Comparison of ENCODE assay signal across 9 mouse cellular contexts in the genomic region with DNA sequence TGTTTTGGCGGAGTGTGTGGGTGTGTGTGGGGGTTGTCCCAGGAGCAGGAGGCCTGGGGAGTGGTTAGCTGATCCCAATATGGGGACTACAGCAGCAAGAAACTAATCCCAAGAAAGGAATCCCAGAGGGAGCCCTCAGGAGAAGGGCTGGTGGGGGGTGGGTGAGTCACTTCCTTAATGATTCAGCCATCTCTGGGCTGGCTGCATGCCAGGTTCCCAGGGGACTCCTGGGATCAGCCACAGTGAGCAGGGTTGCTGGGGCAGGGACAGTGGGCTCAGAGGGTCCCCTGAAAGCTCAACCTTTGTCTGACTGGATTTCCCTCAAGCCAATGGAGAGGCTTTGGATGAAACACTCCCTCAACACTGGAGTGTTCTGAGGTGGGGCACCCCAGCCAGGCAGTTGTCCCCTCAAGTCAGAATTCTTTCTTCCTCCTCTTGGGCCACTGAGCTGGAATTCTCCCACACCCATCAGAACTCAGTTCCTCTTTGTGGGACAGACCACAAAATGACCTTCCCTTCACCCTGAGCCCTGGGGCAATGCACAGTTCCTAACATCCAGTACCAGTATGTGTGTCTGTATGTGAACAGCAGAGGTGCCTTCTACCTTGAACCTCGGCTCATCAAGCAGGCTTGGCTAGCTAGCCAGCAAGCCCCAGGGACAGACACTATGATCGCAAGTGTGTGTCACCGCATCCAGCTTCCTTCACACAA. TPM values are rescaled to one million over a fixed set of nuclear protein-coding genes. Genes with fewer than 3 reads are reported as not detected.
DNase-seq lines count a peak whose midpoint lies in the region; ATAC-seq and TF ChIP-seq lines count a peak whose summit lies in the region.
"Had no signal": no experiment of that assay in that cellular context is flagged by ENCODE, and none has a peak within 500 bp of the region (broad histone marks: within the 10 kb centered on the region; RNA-seq: fewer than 3 reads in every experiment).

No protein-coding gene starts in this region.

- H3K4me1 ChIP-seq in embryonic facial prominence, embryonic 14.5 days (ENCODE audit: control insufficient read depth, insufficient read depth, low read length) = peaks cover 26% of the 10 kb centered on the region
- peaks cover 50% of the 10 kb centered on the region for H3K4me1 ChIP-seq in liver, postnatal 0 days (ENCODE audit: insufficient read depth)
- peaks cover 32% of the 10 kb centered on the region for H3K4me1 ChIP-seq in stomach, embryonic 15.5 days
- peaks cover 11% of the 10 kb centered on the region for H3K4me1 ChIP-seq in forebrain, embryonic 15.5 days

- no peaks in the 10 kb centered on the region for H3K9me3 ChIP-seq in embryonic facial prominence, embryonic 14.5 days (ENCODE audit: control insufficient read depth, low read length)
- no peaks in the 10 kb centered on the region for H3K9me3 ChIP-seq in liver, postnatal 0 days (ENCODE audit: low read length)
- H3K9me3 ChIP-seq in stomach, embryonic 15.5 days = no peaks in the 10 kb centered on the region
- no peaks in the 10 kb centered on the region for H3K9me3 ChIP-seq in forebrain, embryonic 15.5 days

- no peak overlapping the region for H3K4me3 ChIP-seq in embryonic facial prominence, embryonic 14.5 days (ENCODE audit: low read depth, low read length)
- H3K4me3 ChIP-seq in liver, postnatal 0 days (ENCODE audit: low read depth, low read length) = peak overlapping the region; percentile 60
- no peak overlapping the region for H3K4me3 ChIP-seq in stomach, embryonic 15.5 days (replicated peaks)
- H3K4me3 ChIP-seq in forebrain, embryonic 15.5 days = no peak overlapping the region
- H3K4me3 ChIP-seq: erythroblast, embryonic 14.5 days had no signal

- peak overlapping the region; percentile 11; the same call in 1 of the 2 replicates for H3K9ac ChIP-seq in embryonic facial prominence, embryonic 14.5 days (ENCODE audit: low read depth, low read length)
- H3K9ac ChIP-seq in liver, postnatal 0 days (replicated peaks) = peak overlapping the region; percentile 44; the same call in 1 of the 2 replicates
- H3K9ac ChIP-seq in stomach, embryonic 15.5 days = no peak overlapping the region
- no peak overlapping the region for H3K9ac ChIP-seq in forebrain, embryonic 15.5 days (replicated peaks)

- ATAC-seq in embryonic facial prominence, embryonic 14.5 days (ENCODE audit: low read depth) = no peak; the same call in 1 of the 2 replicates
- peak; percentile 16; the same call in 1 of the 2 replicates for ATAC-seq in liver, postnatal 0 days
- no peak for ATAC-seq in stomach, embryonic 15.5 days (ENCODE audit: insufficient read depth, low FRiP score, low read depth)
- ATAC-seq in forebrain, embryonic 15.5 days (replicated peaks) = no peak

- no peak for TF ChIP-seq CTCF in liver, postnatal 0 days (IDR thresholded peaks at IDR 0.05; ENCODE audit: low read depth)

- no peaks in the 10 kb centered on the region for H3K36me3 ChIP-seq in embryonic facial prominence, embryonic 14.5 days (ENCODE audit: control insufficient read depth, insufficient read depth, low read length)
- H3K36me3 ChIP-seq in liver, postnatal 0 days (replicated peaks; ENCODE audit: insufficient read depth, low read length) = peaks cover 7% of the 10 kb centered on the region; the same call in 1 of the 2 replicates
- H3K36me3 ChIP-seq in stomach, embryonic 15.5 days = no peaks in the 10 kb centered on the region
- H3K36me3 ChIP-seq in forebrain, embryonic 15.5 days = no peaks in the 10 kb centered on the region

- 0 out of 2 replicates have a peak overlapping the region, but pooled peaks have one; percentile 12 for H3K27ac ChIP-seq in embryonic facial prominence, embryonic 14.5 days (replicated peaks; ENCODE audit: low read depth, low read length)
- H3K27ac ChIP-seq in liver, postnatal 0 days (ENCODE audit: low read depth) = peak overlapping the region; percentile 89
- peak overlapping the region; percentile 69 for H3K27ac ChIP-seq in stomach, embryonic 15.5 days
- H3K27ac ChIP-seq in forebrain, embryonic 15.5 days (replicated peaks) = no peak overlapping the region

- 69% methylated on average over 4 of the region's 4 CpGs for WGBS in embryonic facial prominence, embryonic 14.5 days
- WGBS in liver, postnatal 0 days (ENCODE audit: insufficient replicate concordance) = 35% methylated on average over 4 of the region's 4 CpGs
- 52% methylated on average over 4 of the region's 4 CpGs for WGBS in stomach, embryonic 15.5 days
- WGBS in forebrain, embryonic 15.5 days = 75% methylated on average over 4 of the region's 4 CpGs

- peak overlapping the region; percentile 93; the same call in 1 of the 2 replicates for H3K4me2 ChIP-seq in embryonic facial prominence, embryonic 14.5 days (ENCODE audit: low read depth, low read length)
- peak overlapping the region; percentile 78 for H3K4me2 ChIP-seq in liver, postnatal 0 days (ENCODE audit: low read depth, low read length)
- H3K4me2 ChIP-seq in stomach, embryonic 15.5 days = peak overlapping the region; percentile 96; the same call in 1 of the 2 replicates
- H3K4me2 ChIP-seq in forebrain, embryonic 15.5 days (replicated peaks) = no peak overlapping the region

- peak; percentile 25 for DNase-seq in thymus, postnatal 25 days
- DNase-seq in thymus, postnatal 14 days = no peak
- peak; percentile 74 for DNase-seq in embryonic facial prominence, embryonic 14.5 days (ENCODE audit: low spot score)
- DNase-seq in induced T-regulatory cell, adult 2 months (ENCODE audit: low read depth) = peak; percentile 50
- DNase-seq in liver, postnatal 0 days = peak; percentile 56
- no peak for DNase-seq in cerebellum, postnatal 25 days

- no peak for TF ChIP-seq EP300 in liver, postnatal 0 days (IDR thresholded peaks at IDR 0.05; ENCODE audit: low read depth)

- H3K27me3 ChIP-seq in embryonic facial prominence, embryonic 14.5 days (replicated peaks; ENCODE audit: control insufficient read depth, insufficient read depth, low read length) = no peaks in the 10 kb centered on the region
- H3K27me3 ChIP-seq in liver, postnatal 0 days (ENCODE audit: insufficient read depth, low read length) = no peaks in the 10 kb centered on the region
- H3K27me3 ChIP-seq in stomach, embryonic 15.5 days (replicated peaks) = no peaks in the 10 kb centered on the region
- peaks cover 31% of the 10 kb centered on the region for H3K27me3 ChIP-seq in forebrain, embryonic 15.5 days

RNA-seq across cellular contexts. Expression of a gene that starts 3.1 kb away (rescaled TPM):
- 43.1 and 45.8 TPM in 2 replicates for polyA plus RNA-seq in embryonic facial prominence, embryonic 14.5 days (2014; fragmentation: Nextera tagmentation; extraction: Ambion mirVana)
- polyA plus RNA-seq in liver, postnatal 0 days (2015; fragmentation: Nextera tagmentation; extraction: Ambion mirVana) = 14.5 and 15.7 TPM in 2 replicates
- polyA plus RNA-seq in stomach, embryonic 15.5 days (2015; fragmentation: Nextera tagmentation; extraction: Ambion mirVana) = 29.8 and 33.7 TPM in 2 replicates
- polyA plus RNA-seq in forebrain, embryonic 15.5 days (2015; fragmentation: Nextera tagmentation; extraction: Ambion mirVana) = 8.7 and 8.8 TPM in 2 replicates

RNA-seq across cellular contexts. Expression of a gene that starts 23.0 kb away (rescaled TPM):
- polyA plus RNA-seq in embryonic facial prominence, embryonic 14.5 days (2014; fragmentation: Nextera tagmentation; extraction: Ambion mirVana) = 106 and 131 TPM in 2 replicates
- polyA plus RNA-seq in liver, postnatal 0 days (2015; fragmentation: Nextera tagmentation; extraction: Ambion mirVana) = 68.5 and 80.9 TPM in 2 replicates
- polyA plus RNA-seq in stomach, embryonic 15.5 days (2015; fragmentation: Nextera tagmentation; extraction: Ambion mirVana) = 180 and 185 TPM in 2 replicates
- polyA plus RNA-seq in forebrain, embryonic 15.5 days (2015; fragmentation: Nextera tagmentation; extraction: Ambion mirVana) = 121 and 124 TPM in 2 replicates

RNA-seq across cellular contexts. Expression of a gene that starts 39.0 kb away (rescaled TPM):
- 26.1 and 30.4 TPM in 2 replicates for polyA plus RNA-seq in embryonic facial prominence, embryonic 14.5 days (2014; fragmentation: Nextera tagmentation; extraction: Ambion mirVana)
- 8.5 TPM in 2 replicates for polyA plus RNA-seq in liver, postnatal 0 days (2015; fragmentation: Nextera tagmentation; extraction: Ambion mirVana)
- polyA plus RNA-seq in stomach, embryonic 15.5 days (2015; fragmentation: Nextera tagmentation; extraction: Ambion mirVana) = 29.2 and 34.8 TPM in 2 replicates
- polyA plus RNA-seq in forebrain, embryonic 15.5 days (2015; fragmentation: Nextera tagmentation; extraction: Ambion mirVana) = 29.8 and 33.1 TPM in 2 replicates

Comparison
In these comparisons a context has a peak if more than half of its experiments do, and no peak if none do; other contexts are left out.
1. DNase-seq: peak in thymus, postnatal 25 days (single experiment), embryonic facial prominence, embryonic 14.5 days (single experiment), induced T-regulatory cell, adult 2 months (single experiment) and liver, postnatal 0 days (single experiment); none in thymus, postnatal 14 days (single experiment) and cerebellum, postnatal 25 days (0 of 2).
2. H3K9ac ChIP-seq: peak in embryonic facial prominence, embryonic 14.5 days (single experiment) and liver, postnatal 0 days (single experiment); none in stomach, embryonic 15.5 days (single experiment) and forebrain, embryonic 15.5 days (single experiment).